Mouse (Mus musculus) macrophage (primary cell): ENCODE data around the gene Slc38a3. TPM values are rescaled to one million over a fixed set of nuclear protein-coding genes. Genes with fewer than 3 reads are reported as not detected.

Source experiments
- H3K27ac ChIP-seq: fragments of 350-480 bp; formaldehyde crosslinking; 2 replicates; pipeline ENCODE4 v1.9.0; 2021
- H3K36me3 ChIP-seq: fragments of 350-480 bp; formaldehyde crosslinking; 2 replicates; pipeline ENCODE4 v1.9.0; 2021; ENCODE audit errors: inconsistent target
- H3K4me3 ChIP-seq: fragments of 350-480 bp; formaldehyde crosslinking; 2 replicates; pipeline ENCODE4 v1.9.0; 2021; ENCODE audit errors: inconsistent target
- H3K79me2 ChIP-seq: fragments of 350-480 bp; formaldehyde crosslinking; 2 replicates; pipeline ENCODE4 v1.9.0; 2021; ENCODE audit errors: inconsistent target
- WGBS: methylation state at CpG from one replicate; pipeline ENCODE4 v1.1.7; 2026; ENCODE audit warnings: inconsistent platforms; ENCODE audit not compliant: missing documents; 5-methylcytosine and 5-hydroxymethylcytosine counted together
- polyA plus RNA-seq: library from polyadenylated mRNA; stranded (reverse); fragments of 250-400 nt; gene quantifications from 3 replicates; pipeline ENCODE4 v1.2.4, GENCODE M21; 2018; ENCODE audit warnings: inconsistent platforms

Gene Slc38a3
- polyA plus RNA-seq, 1 experiment from 2014 or later, result not detected

DNA sequence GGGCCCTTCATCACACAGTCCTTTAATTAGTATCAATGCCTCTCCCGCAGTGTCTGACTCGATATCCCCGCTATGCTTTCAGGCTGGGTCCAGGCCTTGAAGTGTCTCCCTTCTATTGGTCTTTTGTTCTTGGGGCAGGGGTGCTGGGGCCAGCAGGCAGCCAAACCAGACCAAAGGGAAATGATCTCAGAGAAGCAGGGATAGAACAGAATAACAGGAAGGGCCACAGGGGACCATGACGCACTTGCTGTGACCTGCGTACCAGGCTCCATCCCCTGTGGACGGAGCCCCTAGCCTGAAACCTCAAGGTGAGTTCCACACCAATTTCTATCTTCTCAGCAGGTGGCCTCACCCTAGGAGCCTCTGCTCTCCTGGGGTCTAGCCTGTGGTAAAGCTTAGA lies 51.2 kb downstream of the Slc38a3 start:
- H3K79me2 ChIP-seq, result peaks cover 61% of the 10 kb centered on the region
- H3K4me3 ChIP-seq, result no peak overlapping the region
- H3K27ac ChIP-seq, result no peak overlapping the region
- peaks cover 62% of the 10 kb centered on the region for H3K36me3 ChIP-seq
- 98% methylated on average over 6 of the region's 6 CpGs for WGBS

DNA sequence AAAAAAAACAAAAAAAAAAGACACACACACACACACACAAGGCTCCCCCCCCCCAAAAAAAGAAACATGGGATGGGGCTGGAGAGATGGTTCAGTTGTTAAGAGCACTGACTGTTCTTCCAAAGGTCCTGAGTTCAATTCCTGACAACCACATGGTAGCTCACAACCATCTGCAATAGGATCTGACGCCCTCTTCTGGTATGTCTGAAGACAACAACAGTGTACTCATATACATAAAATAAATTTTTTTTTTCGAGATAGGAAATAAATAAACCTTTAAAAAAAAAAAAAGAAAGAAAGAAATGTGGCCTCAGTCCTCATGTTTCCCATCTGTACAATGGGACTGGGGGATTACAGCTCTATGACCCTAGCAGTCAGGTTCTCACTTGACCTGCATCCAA lies 51.9 kb downstream of the Slc38a3 start:
- Histone ChIP-seq H3K27ac (no peak overlapping the region), H3K4me3 (no peak overlapping the region), H3K36me3 (peaks cover 62% of the 10 kb centered on the region), H3K79me2 (peaks cover 54% of the 10 kb centered on the region)
- 81% methylated on average over 2 of the region's 2 CpGs for WGBS

DNA sequence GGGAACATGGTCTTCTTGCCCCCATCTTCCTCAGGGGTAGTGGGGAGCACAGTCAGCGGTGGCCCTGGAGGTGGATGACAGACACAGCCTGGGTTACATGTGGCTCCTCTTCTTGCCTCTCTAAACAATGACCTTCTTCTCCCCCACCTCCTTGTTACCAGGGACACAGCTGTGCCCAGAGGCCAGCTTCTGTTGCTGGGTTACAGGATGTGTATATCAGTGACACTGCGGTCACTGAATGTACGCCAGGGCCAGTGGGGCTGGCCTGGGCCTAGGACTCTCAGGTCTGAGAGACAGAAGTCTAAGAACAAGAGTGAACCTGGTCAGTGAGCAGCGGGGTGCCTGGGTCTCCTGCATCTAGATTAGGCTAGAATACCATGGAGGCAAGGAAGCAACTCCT lies 54.3 kb downstream of the Slc38a3 start:
- 92% methylated on average over 4 of the region's 4 CpGs for WGBS
- Histone ChIP-seq H3K27ac (no peak overlapping the region), H3K36me3 (peaks cover 52% of the 10 kb centered on the region)

DNA sequence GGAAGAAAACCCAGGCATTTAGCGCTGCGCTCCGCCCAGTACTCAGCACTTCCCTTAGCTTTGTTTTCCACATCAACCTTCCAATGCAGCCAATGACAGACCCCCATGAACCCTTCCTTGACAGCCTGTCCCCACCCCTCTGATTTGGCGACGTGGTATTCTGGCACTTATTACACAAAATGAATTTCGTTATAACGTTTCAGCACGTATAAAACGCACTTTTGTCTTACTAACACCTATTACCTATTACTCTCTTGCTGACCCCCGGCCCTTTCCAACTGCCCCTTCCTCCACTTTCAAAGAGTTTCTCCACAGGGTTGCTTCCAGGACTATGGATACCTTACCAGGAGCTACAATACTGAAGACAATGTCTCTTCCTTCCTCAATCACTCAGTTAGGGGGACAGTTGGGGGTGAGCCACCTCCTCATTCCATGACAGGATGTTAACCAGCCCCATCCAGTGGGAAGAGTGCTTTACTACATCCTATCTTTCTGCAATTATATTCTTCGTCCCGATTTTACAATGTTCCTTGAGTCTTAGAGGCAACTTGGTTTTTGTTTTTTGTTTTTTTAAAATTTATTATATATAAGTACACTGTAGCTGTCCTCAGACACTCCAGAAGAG lies 56.3 kb downstream of the Slc38a3 start:
- H3K27ac ChIP-seq, result peak overlapping the region; percentile 47
- peaks cover 10% of the 10 kb centered on the region for H3K79me2 ChIP-seq
- H3K36me3 ChIP-seq, result peaks cover 32% of the 10 kb centered on the region
- no peak overlapping the region for H3K4me3 ChIP-seq
- 8% methylated on average over 12 of the region's 12 CpGs for WGBS

More for the DNA sequence above, 54.3 kb downstream of the Slc38a3 start:
- Histone ChIP-seq H3K4me3 (no peak overlapping the region), H3K79me2 (peaks cover 30% of the 10 kb centered on the region)

DNA sequence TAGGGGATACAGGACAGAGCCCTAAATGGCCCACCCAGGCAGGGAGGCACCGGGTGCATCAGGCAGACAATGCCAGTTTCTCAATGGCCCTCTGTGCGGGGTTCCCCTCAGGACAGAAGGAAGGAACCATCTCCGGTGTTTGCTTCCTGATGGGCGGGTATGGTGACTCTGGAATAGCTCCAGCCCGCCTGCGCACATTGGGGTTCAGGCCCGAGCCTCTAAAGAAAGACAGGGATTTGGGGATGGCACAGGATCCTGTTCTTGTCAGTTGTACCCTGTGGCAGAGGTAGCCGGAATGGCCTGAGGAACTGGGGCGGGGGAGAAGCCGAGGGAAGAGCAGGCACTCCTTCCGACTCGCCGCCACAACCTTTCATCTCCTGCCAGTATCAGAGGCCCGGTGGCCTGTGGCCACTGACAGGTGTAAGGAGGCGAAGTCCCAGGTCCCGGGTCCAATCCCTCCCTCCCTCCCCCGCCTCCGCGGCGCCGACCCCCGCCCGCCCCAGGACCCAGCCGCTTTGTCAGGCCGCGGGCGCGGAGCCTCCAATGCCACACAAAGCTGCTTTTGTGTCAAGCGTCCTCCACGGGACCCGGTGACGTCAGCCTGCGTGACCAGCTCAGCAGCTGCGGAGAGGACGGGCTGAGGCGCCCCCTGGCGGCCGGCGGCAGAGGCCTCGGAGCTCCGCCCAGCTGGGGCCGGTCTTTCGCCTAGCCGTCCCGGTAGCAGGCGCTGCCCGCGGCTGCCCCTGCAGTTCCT lies 57.0 kb downstream of the Slc38a3 start:
- H3K4me3 ChIP-seq, result peak overlapping the region; percentile 20; the same call in 1 of the 2 replicates
- H3K79me2 ChIP-seq, result peaks cover 5% of the 10 kb centered on the region; the same call in 1 of the 2 replicates
- peaks cover 27% of the 10 kb centered on the region for H3K36me3 ChIP-seq
- peak overlapping the region; percentile 92 for H3K27ac ChIP-seq
- 1% methylated on average over 36 of the region's 48 CpGs for WGBS

DNA sequence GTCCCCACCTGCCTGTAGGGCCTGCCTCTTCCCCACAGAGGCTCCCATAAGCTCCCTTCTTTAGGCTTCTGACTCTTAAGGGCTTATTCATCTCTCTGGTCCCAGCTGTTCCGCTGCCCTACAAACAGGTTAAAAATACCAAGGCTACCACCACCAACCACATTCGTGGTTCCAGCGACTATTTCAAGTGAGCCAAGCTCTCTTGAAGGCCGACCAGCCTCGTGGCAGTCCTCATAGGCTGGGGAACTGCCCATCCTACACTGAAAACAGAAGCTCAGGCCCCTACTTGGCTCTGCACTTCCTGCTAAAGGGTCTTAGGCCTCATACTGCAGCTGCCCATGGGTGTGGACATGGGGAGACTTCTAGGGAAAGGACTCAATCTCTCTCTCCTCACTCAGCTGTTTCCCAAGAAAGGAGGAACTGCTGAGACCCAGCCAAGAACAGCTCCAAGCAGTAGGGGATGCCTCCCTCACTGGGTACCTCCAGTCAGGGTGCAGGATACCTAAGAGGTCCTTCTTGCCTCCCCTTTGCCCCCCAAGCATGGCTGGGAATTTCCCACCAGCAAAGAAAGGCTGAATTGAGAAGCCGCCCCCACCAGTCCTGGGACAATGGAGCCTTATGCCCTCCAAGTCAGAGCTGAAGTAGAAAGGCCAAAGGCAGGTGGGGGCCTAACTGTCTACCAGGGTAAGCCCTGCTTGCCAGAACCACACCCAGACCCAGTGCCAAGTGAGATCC lies 57.7 kb downstream of the Slc38a3 start:
- peaks cover 23% of the 10 kb centered on the region for H3K36me3 ChIP-seq
- H3K27ac ChIP-seq, result peak overlapping the region; percentile 92
- peak overlapping the region; percentile 20; the same call in 1 of the 2 replicates for H3K4me3 ChIP-seq
- peaks cover under 1% of the 10 kb centered on the region; the same call in 1 of the 2 replicates for H3K79me2 ChIP-seq
- 23% methylated on average over 6 of the region's 6 CpGs for WGBS

DNA sequence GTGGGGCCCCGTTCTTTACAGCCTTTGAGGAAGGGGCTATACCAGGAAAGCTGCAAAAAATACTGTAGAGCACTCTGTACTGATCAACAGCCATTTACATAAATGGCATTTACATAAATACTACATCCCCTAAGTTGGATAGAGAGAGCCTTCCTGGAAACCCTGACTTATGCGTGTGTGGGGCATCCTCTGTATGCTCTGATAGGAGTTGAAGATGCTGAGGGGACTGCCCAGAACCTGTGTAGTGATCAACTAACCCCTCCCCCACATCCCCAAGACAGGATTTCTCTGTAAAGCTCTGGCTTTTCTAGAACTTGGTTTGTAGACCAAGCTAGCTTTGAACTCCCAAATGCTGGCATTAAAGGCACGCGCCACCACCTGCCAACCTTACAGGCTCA lies 59.9 kb downstream of the Slc38a3 start:
- H3K27ac ChIP-seq, result no peak overlapping the region
- peaks cover 3% of the 10 kb centered on the region; the same call in 1 of the 2 replicates for H3K36me3 ChIP-seq
- no peaks in the 10 kb centered on the region for H3K79me2 ChIP-seq
- H3K4me3 ChIP-seq, result no peak overlapping the region
- WGBS, result 92% methylated on average over 4 of the region's 4 CpGs

DNA sequence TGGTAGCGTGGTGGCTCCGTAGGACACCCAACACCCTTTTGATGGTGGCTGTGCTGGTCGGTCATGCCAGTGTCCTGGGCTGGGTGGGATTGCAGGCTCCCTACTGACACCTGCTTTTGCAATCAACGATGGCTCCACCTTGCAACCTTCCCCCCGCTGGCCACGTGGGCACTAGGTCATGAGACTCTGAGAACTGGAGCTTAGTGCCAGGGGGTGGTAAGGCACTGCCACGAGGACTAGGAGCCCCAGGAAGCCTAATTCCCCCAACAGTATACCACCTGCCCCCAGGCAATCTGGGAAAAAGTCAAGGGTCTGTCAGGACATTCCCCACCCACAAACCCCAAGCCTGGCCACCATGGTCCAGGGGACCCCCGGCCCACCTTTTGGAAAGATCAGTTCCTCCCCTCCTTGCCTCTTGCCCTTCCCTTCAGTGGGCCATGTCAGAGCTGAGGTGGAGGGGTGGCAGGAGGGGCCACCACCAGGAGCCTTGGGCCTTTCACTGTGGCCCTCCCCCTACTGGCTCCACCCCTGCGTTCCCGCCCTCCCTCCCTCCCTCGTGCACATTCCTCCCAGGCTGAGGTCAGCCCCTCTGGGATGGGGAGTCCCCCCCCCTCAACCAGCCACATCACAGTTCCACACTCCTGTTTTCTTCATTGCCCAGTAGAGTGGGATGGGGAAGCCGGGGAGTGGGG lies 60.4 kb downstream of the Slc38a3 start, which contains the start of gene Sema3b:
TSS of gene Sema3b (minus strand) at position 489 of the 692 bp plus-strand sequence.
- H3K36me3 ChIP-seq, result no peaks in the 10 kb centered on the region
- WGBS, result 74% methylated on average over 11 of the region's 12 CpGs
- no peak within 1 kb of the TSS for H3K4me3 ChIP-seq
- no peak within 1 kb of the TSS for H3K27ac ChIP-seq
- H3K79me2 ChIP-seq, result no peaks in the 10 kb centered on the region

DNA sequence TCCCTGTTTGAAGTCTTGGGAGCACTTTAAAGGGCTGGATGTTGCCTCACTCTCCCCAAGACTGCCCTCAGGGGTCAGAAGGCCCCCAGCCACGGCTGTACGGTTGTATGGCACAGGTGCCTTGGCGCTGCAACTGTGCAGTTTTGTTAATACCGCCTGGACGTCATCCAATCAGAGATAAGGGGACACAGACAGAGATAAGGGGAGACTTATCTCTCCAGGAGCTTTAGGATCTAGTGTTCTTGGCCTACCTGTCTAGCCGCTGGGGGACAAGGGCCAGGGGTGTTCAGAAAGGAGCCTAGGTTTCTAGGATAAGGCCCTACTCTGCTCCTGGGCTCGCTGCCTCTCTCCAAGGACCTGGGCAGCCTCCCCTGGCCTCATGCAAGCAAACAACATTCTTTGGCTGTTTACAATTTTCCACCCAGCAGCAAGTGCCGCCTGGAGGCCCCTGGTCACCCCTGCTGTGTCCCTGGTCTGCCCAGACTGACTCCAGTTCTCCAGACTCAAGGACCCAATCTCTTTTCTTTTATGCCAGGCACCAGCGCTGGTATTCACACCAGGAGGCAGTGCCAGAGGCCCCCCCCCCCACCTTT lies 61.6 kb downstream of the Slc38a3 start:
- no peaks in the 10 kb centered on the region for H3K36me3 ChIP-seq
- WGBS, result 93% methylated on average over 8 of the region's 9 CpGs
- no peak overlapping the region for H3K27ac ChIP-seq
- H3K4me3 ChIP-seq, result no peak overlapping the region
- no peaks in the 10 kb centered on the region for H3K79me2 ChIP-seq

DNA sequence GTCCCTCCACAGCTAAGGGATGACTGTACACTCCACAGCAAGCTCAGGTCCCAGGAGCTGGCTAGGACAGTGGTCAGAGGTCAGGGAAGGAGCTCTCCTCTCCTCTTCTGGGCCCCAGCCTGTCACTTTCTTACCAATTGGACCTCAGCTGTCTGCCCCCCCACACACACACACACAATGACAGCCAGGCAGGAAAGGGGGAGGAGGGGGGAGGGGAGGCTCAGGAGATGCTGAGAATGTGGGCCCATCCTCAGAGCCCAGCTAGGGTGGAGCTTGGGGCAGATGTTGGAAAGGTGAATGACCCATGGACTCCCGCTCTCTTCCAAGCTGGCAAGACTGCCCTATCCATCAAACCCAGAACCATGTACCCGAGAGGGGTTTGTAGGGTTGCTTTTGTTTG lies 62.3 kb downstream of the Slc38a3 start:
- 93% methylated on average over 2 of the region's 2 CpGs for WGBS
- Histone ChIP-seq H3K79me2 (no peaks in the 10 kb centered on the region), H3K36me3 (no peaks in the 10 kb centered on the region), H3K27ac (no peak overlapping the region), H3K4me3 (no peak overlapping the region)

DNA sequence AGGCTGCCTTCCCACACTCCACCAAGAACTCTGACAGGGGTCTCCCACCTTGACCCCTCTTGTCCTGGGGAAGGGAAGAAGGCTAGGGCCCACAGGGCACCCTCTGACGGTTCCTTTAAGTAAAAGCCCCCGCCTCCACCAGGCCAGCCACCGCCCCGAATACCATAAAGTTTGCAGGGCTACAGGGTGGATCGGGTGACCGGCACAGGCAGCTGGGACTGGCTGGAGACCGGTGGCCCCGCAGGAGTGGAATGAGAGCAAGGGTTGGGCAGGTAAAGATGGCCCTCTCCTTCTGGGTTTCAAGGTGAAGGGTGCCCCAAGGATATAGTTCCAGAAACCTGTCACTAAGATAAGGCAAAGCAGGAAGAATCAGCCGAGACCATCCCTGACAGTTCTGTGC lies 62.7 kb downstream of the Slc38a3 start:
- no peak overlapping the region for H3K4me3 ChIP-seq
- H3K79me2 ChIP-seq, result no peaks in the 10 kb centered on the region
- H3K36me3 ChIP-seq, result no peaks in the 10 kb centered on the region
- no peak overlapping the region for H3K27ac ChIP-seq
- WGBS, result 79% methylated on average over 8 of the region's 9 CpGs

DNA sequence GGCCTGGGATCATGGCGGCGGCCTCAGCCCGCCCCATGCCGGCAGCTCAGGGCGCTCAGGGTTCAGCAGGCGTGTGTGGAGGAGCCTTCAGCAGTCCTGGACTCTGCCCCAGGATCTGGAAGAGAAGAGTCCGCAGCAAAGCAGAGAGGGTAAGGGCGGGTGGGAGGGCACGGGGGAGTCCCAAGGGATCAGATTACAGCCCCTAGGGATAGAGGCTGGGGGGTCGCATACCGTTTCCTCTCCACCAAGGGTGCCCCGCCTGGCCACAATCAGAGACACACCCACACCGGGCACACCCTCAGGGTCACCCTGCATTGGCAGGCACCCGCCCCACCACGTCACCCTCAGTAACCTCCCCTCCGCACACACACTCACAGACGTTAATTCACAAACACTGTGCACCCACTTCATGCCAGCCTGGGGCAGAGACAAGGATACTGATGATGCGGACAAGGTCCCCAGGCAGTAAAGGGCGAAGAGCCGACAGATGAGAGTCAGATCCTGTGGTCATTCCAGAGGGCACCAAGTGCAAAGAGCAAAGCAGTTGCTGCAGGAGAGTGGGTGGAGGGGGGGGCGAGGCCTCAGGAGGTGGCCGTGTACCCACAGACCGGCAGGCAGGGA lies 64.2 kb downstream of the Slc38a3 start:
- Histone ChIP-seq H3K79me2 (no peaks in the 10 kb centered on the region), H3K27ac (no peak overlapping the region), H3K36me3 (no peaks in the 10 kb centered on the region), H3K4me3 (no peak overlapping the region)
- WGBS, result 86% methylated on average over 22 of the region's 23 CpGs

DNA sequence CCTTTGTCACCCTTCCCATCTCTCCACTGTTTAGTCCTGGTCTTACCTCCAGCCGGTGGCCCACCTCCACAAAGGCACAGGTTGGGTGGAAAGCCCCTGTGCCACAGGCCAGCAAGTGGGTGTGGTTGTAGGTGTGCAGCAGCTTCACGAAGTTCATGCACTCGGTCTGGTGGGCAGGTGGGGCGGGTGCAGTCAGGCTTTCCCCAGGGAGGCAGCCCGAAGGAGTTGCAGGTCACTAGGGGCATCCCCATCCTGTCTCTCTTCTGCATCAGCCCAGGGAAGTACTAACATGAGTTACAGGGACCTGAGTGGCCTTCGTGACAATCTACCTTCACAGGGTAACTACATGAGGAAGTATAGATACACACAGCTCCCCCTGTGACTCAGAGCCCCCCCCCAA lies 66.1 kb downstream of the Slc38a3 start:
- no peaks in the 10 kb centered on the region for H3K36me3 ChIP-seq
- H3K79me2 ChIP-seq, result no peaks in the 10 kb centered on the region
- no peak overlapping the region for H3K4me3 ChIP-seq
- H3K27ac ChIP-seq, result no peak overlapping the region
- 76% methylated on average over 6 of the region's 6 CpGs for WGBS
